Mouse (Mus musculus) liver, embryonic 15.5 days (tissue): ENCODE data around the gene Wfdc12. TPM values are rescaled to one million over a fixed set of nuclear protein-coding genes. Genes with fewer than 3 reads are reported as not detected.
A peak's percentile ranks its signal among the peaks of the same experiment; 100 is the strongest.

Experiments
- ATAC-seq: fragments of 200-750 bp; cut with Nextera tagmentation; 2 replicates; pipeline ENCODE4 v1.8.0; 2017; ENCODE audit warnings: moderate number of reproducible peaks, mild to moderate bottlenecking, moderate library complexity; ENCODE audit not compliant: insufficient read depth
- H3K27ac ChIP-seq: fragments of 300-500 bp; sonication (generic); replicated peaks from 2 replicates; pipeline ENCODE4 v1.5.1; 2015; ENCODE audit warnings: mild to moderate bottlenecking, inconsistent platforms
- H3K27me3 ChIP-seq: fragments of 300-500 bp; sonication (generic); 2 replicates; pipeline ENCODE4 v1.6.1; 2015; ENCODE audit warnings: mild to moderate bottlenecking, inconsistent platforms
- H3K36me3 ChIP-seq: fragments of 300-500 bp; sonication (generic); replicated peaks from 2 replicates; pipeline ENCODE4 v1.6.1; 2015; ENCODE audit warnings: moderate library complexity, mild to moderate bottlenecking, inconsistent platforms
- H3K4me1 ChIP-seq: fragments of 300-500 bp; sonication (generic); replicated peaks from 2 replicates; pipeline ENCODE4 v1.6.1; 2015; ENCODE audit warnings: inconsistent platforms
- H3K4me2 ChIP-seq: fragments of 300-500 bp; sonication (generic); 2 replicates; pipeline ENCODE4 v1.6.1; 2015; ENCODE audit warnings: moderate library complexity, mild to moderate bottlenecking, inconsistent platforms
- H3K4me3 ChIP-seq: fragments of 300-500 bp; sonication (generic); replicated peaks from 2 replicates; pipeline ENCODE4 v1.5.1; 2015; ENCODE audit warnings: mild to moderate bottlenecking, inconsistent platforms
- H3K9ac ChIP-seq: fragments of 300-500 bp; sonication (generic); 2 replicates; pipeline ENCODE4 v1.6.1; 2015; ENCODE audit warnings: moderate library complexity, mild to moderate bottlenecking, inconsistent platforms
- H3K9me3 ChIP-seq: fragments of 300-500 bp; sonication (generic); replicated peaks from 2 replicates; pipeline ENCODE4 v1.6.1; 2016; ENCODE audit warnings: inconsistent platforms
- WGBS: fragments of 180-500 bp; shearing (Covaris S2); methylation state at CpG from one replicate; pipeline ENCODE4 v1.1.7; 2015; ENCODE audit warnings: mixed read lengths; ENCODE audit not compliant: insufficient replicate concordance; 5-methylcytosine and 5-hydroxymethylcytosine counted together
- polyA plus RNA-seq: library from polyadenylated mRNA; unstranded; fragments of >200 nt; fragmentation: Nextera tagmentation; extraction: Ambion mirVana; gene quantifications from 2 replicates; pipeline ENCODE4 v1.2.1, GENCODE M21; 2015

Gene Wfdc12
- polyA plus RNA-seq, 1 experiment from 2014 or later, result not detected

DNA sequence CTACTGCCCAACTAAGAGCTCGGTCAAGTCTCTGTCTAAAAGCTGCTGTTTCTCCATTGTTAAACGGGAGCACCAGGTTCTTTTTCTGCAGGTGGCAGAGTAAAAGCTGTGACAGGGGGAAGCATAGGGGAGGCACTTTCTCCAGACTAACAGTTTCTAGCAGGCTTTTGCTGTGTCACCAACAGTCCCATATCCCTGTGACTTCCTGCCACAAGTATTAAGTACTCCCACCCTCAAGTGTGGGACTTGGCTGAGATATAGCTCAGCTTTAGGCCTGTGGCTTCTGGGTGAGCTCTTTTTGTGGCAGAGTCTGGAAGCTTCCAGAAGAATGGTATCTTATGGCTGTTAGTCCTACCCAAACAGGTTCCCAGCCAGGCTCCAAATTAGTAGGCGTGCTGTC lies 14.6 kb downstream of the Wfdc12 start:
- Histone ChIP-seq H3K9me3 (no peaks in the 10 kb centered on the region), H3K36me3 (no peaks in the 10 kb centered on the region), H3K4me1 (no peaks in the 10 kb centered on the region), H3K27me3 (peaks cover 27% of the 10 kb centered on the region), H3K4me3 (no peak overlapping the region), H3K27ac (no peak overlapping the region), H3K9ac (no peak overlapping the region), H3K4me2 (no peak overlapping the region)
- 40% methylated on average over 3 of the region's 3 CpGs for WGBS
- ATAC-seq, result no peak

DNA sequence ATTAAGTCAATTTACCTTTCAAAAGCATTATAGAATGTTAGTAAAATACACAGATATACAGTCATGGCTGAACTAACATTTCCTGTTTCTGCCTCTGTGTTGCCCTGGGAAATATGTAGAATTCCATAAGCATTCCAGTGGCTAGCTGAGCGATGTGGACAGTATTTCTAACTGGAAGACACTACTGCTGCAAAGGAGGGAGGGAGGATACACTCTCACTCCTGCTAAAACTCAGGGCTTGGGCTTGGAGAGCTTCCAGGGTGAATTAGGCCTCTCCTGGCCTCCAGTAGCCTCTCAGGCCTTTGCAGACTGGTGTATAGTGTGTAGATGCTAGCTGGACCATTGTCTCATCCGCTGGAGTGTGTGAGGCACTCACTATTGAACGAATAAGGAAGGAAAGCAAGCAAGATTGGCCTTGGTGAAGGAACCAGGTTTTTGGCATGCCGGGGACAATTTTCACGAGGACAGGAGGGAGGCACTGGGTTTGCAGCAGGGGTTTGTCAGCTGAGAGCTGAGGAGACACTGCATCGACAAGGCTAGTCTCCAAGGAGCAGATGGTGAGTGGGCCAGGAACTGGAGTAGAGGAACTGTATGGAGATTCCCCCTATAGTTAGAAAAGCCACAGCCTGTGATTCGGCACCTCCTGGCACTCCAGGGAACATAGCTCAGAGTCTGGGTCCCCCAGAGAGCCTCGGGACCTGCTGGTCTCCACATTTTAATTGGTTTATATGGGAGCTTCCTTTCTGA lies 15.6 kb downstream of the Wfdc12 start:
- no peaks in the 10 kb centered on the region for H3K9me3 ChIP-seq
- H3K27me3 ChIP-seq, result peaks cover 37% of the 10 kb centered on the region
- H3K36me3 ChIP-seq, result no peaks in the 10 kb centered on the region
- H3K9ac ChIP-seq, result no peak overlapping the region
- no peak for ATAC-seq
- no peak overlapping the region for H3K4me3 ChIP-seq
- H3K4me2 ChIP-seq, result no peak overlapping the region
- 49% methylated on average over 8 of the region's 8 CpGs for WGBS
- no peaks in the 10 kb centered on the region for H3K4me1 ChIP-seq
- H3K27ac ChIP-seq, result no peak overlapping the region

DNA sequence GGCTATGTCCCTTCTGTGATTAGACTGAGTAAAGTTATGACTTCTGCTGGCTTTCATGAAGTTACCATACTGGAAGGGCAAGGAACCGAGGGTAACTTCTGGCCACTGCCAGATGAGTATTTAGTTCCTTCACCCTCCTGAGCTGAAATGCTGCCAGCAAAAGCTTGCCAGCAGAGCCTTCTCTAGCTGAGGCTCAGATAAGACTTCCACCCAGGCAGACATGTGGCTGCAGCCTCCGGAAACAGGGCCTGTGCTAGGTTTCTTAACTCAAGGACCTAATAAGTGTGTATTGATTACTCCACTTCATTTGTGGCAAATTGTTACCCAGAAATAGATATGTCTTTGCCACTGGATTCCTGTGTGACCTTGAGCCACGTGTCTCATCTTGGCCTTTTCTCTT lies 17.0 kb downstream of the Wfdc12 start:
- no peak overlapping the region for H3K4me2 ChIP-seq
- no peaks in the 10 kb centered on the region for H3K36me3 ChIP-seq
- 21% methylated on average over 3 of the region's 3 CpGs for WGBS
- ATAC-seq, result no peak
- H3K27me3 ChIP-seq, result peaks cover 51% of the 10 kb centered on the region
- no peak overlapping the region for H3K27ac ChIP-seq
- peaks cover 4% of the 10 kb centered on the region; the same call in 1 of the 2 replicates for H3K4me1 ChIP-seq
- H3K4me3 ChIP-seq, result no peak overlapping the region
- H3K9me3 ChIP-seq, result no peaks in the 10 kb centered on the region
- no peak overlapping the region for H3K9ac ChIP-seq

DNA sequence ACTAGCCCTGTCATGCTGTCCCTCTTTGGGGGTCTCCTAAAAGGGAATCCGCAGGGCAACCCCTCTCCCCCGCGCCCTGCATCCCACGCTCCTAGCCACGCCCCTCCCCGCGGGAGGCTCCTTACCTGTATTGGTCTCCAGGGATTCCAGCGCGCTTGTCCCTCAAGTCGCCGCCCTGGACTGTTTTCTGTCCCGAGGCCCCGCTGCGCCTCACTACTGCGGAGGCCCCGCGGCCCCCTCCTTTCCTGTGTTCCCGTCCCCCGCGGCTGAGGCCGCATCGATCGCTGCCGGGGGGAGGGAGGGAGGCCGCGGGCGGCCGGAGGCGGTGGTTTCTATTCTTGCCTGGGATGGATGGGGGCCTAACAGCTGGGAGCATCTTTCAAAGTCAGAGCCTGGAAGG lies 19.5 kb downstream of the Wfdc12 start, which contains the start of gene Kcns1:
Gene Kcns1, minus strand, starts transcription at position 212 of the 400 bp plus-strand sequence.
- no peak for ATAC-seq
- 2% methylated on average over 29 of the region's 29 CpGs for WGBS
- H3K4me1 ChIP-seq, result peaks cover 7% of the 10 kb centered on the region; the same call in 1 of the 2 replicates
- peak within 1 kb of the TSS; percentile 22; the same call in 1 of the 2 replicates for H3K4me3 ChIP-seq
- H3K4me2 ChIP-seq, result peak within 1 kb of the TSS; percentile 35
- no peak within 1 kb of the TSS for H3K9ac ChIP-seq
- no peak within 1 kb of the TSS for H3K27ac ChIP-seq
- H3K27me3 ChIP-seq, result peaks cover 76% of the 10 kb centered on the region
- H3K36me3 ChIP-seq, result no peaks in the 10 kb centered on the region
- no peaks in the 10 kb centered on the region for H3K9me3 ChIP-seq

DNA sequence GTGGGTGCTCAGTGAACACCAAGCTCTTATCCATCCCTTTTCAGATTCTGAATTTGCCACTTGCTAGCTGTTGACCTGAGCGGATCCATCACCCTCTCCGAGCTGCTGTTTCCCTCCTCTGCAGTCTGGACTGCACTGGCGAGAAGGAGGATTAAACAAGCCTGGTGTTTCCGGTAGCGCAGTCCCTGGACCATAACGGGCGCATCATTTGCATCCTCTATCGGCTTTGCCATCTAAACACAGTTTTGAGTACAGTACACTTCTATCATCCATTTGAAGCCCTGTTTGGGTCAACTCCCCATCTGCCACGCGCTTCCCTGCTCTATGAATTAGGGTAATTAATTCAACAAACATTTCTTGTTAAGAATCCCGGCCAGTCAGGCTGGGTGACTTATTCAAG lies 20.1 kb downstream of the Wfdc12 start:
- Histone ChIP-seq H3K27me3 (peaks cover 82% of the 10 kb centered on the region), H3K36me3 (no peaks in the 10 kb centered on the region), H3K4me1 (peaks cover 7% of the 10 kb centered on the region; the same call in 1 of the 2 replicates), H3K9me3 (no peaks in the 10 kb centered on the region), H3K4me2 (0 out of 2 replicates have a peak overlapping the region, but pooled peaks have one; percentile 35), H3K9ac (no peak overlapping the region), H3K27ac (no peak overlapping the region), H3K4me3 (no peak overlapping the region)
- no peak for ATAC-seq
- WGBS, result 6% methylated on average over 11 of the region's 11 CpGs

DNA sequence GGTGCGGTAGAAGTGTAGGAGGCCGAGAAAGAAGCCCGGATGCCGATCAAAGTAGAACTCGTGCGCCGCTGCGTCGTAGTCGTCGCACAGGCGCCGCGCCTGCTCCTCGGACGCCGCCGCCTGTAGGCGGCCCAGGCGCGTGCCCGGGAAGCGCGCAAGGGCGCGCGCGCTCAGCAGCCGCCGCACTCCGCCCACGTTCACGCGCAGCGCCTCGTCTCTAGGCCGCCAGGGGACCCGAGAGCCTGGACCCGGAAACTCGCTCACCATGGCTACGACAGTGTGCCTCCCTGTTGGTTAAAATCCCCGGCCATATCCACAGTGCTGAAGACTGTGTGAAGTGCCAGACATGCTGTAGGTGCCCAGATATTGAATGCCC lies 21.8 kb downstream of the Wfdc12 start:
- Histone ChIP-seq H3K4me3 (0 out of 2 replicates have a peak overlapping the region, but pooled peaks have one; percentile 1), H3K9me3 (no peaks in the 10 kb centered on the region), H3K27me3 (peaks cover 79% of the 10 kb centered on the region), H3K9ac (no peak overlapping the region), H3K27ac (no peak overlapping the region), H3K4me2 (peak overlapping the region; percentile 43), H3K36me3 (no peaks in the 10 kb centered on the region), H3K4me1 (peaks cover 7% of the 10 kb centered on the region; the same call in 1 of the 2 replicates)
- no peak for ATAC-seq
- 11% methylated on average over 42 of the region's 42 CpGs for WGBS

DNA sequence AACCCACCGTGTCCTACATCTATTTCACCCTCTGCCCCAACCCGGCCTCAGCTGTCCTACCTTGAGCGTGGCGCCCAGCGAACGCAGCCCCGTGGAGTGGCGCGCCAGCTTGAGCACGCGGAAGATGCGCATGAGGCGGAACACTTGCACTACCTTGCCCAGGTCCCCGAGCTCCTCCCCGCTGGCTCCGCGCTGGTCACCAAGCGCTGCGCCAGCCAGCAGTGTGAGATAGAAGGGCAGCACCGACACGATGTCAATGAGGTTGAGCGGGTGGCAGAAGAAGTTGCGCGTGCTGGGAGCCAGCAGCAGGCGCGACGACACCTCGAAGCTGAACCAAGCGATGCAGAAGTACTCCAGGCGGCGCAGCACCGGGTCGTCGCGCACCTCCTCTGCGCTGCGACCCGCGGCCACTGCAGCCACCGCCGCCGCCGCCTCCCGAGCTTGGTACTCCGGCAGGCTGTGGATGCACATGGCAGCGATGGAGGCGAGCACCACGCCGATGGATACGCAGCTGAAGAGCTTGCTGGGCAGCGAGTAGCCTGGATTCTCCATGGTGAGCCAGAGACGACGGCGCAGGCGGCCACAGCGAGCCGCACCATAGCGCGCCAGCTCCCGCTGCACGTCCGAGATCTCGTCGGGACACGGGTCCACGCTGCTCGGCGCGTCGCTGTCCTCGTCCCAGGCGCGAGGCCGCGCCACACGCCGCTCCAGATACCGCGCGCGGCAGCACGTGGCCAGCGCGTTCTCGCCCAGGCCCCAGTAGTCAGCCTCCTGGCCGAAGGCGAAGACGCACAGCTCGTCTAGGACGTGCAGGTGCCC lies 22.4 kb downstream of the Wfdc12 start:
- no peaks in the 10 kb centered on the region for H3K36me3 ChIP-seq
- 0 out of 2 replicates have a peak overlapping the region, but pooled peaks have one; percentile 1 for H3K4me3 ChIP-seq
- no peak overlapping the region for H3K27ac ChIP-seq
- WGBS, result 10% methylated on average over 90 of the region's 90 CpGs
- peaks cover 74% of the 10 kb centered on the region for H3K27me3 ChIP-seq
- ATAC-seq, result no peak
- no peak overlapping the region for H3K9ac ChIP-seq
- H3K4me2 ChIP-seq, result peak overlapping the region; percentile 43
- no peaks in the 10 kb centered on the region for H3K9me3 ChIP-seq
- H3K4me1 ChIP-seq, result peaks cover 7% of the 10 kb centered on the region; the same call in 1 of the 2 replicates

DNA sequence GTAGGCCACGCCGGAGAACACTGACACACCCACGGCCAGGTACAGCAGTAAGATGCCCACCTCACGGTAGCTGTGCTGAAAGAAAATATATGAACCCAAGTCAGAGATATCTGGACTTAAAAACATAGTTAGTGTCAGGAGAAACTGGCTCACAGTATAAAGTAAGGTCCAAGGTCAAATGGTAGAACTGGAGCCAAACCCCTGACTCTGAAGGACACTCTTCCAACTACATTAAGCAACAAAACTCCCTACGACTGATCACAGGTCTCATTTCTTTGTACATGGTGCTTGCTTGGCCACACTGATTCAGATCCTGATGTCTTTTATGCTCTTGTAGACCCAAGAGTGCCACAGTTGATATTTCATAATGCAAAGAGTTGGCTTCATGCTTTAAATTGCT lies 25.5 kb downstream of the Wfdc12 start:
- Histone ChIP-seq H3K27ac (no peak overlapping the region), H3K4me1 (peaks cover 9% of the 10 kb centered on the region; the same call in 1 of the 2 replicates), H3K36me3 (no peaks in the 10 kb centered on the region), H3K4me3 (no peak overlapping the region), H3K4me2 (no peak overlapping the region), H3K9ac (no peak overlapping the region), H3K9me3 (no peaks in the 10 kb centered on the region), H3K27me3 (peaks cover 47% of the 10 kb centered on the region)
- ATAC-seq, result no peak
- WGBS, result 68% methylated on average over 5 of the region's 5 CpGs

DNA sequence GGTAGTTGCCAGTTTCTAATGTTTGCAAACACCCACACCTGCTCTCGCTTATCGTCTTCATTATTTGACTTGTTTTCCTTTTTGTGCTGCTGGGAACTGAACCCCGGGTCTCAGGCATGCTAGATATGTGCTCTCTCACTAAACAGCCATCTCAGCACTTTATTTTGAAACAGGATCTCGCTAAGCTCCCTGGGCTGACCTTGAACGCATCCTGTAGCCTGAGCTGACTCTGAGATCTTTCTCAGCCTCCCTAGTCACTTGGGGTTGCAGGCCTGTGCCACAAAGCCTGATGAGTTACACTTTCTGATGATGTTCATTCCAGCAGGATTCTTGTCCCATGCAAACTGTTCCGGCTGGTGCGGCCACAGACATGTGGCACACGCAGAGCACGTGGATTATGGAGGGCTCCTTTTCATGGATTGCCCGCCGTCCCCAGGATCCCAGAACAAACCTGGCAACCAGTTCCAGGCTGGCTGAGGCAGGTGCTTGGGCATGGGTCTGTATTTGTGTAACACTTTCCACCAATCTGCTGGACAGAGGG lies 28.8 kb downstream of the Wfdc12 start:
- no peak overlapping the region for H3K4me2 ChIP-seq
- no peak overlapping the region for H3K4me3 ChIP-seq
- H3K27me3 ChIP-seq, result peaks cover 14% of the 10 kb centered on the region
- no peak overlapping the region for H3K27ac ChIP-seq
- no peaks in the 10 kb centered on the region for H3K36me3 ChIP-seq
- 0 out of 2 replicates have a peak, but pooled peaks cover 2% of the 10 kb centered on the region for H3K4me1 ChIP-seq
- no peaks in the 10 kb centered on the region for H3K9me3 ChIP-seq
- no peak overlapping the region for H3K9ac ChIP-seq
- ATAC-seq, result no peak
- 65% methylated on average over 11 of the region's 11 CpGs for WGBS

DNA sequence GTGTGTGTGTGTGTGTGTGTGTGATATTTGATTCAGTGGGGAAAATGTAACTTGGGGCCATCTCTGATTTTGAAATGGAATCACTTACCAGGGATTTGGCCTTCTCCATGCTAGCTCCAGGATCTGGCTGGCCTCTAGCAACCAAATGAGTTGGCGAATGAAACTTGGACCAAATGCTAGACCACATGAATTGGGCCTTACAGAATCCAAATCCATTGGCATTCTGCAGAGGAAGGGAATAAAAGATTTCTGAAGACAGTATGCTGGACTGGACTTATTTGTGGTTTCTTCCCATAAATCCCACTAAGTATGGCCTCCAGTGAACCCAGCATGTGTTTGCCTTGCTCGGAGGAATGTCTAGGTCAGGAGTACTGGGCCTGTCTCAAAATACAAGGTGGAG lies 31.6 kb downstream of the Wfdc12 start:
- 74% methylated on average over 2 of the region's 2 CpGs for WGBS
- H3K9me3 ChIP-seq, result no peaks in the 10 kb centered on the region
- no peak overlapping the region for H3K4me3 ChIP-seq
- H3K36me3 ChIP-seq, result peaks cover 4% of the 10 kb centered on the region; the same call in 1 of the 2 replicates
- ATAC-seq, result no peak
- no peak overlapping the region for H3K27ac ChIP-seq
- no peaks in the 10 kb centered on the region for H3K27me3 ChIP-seq
- H3K9ac ChIP-seq, result no peak overlapping the region
- 0 out of 2 replicates have a peak, but pooled peaks cover 2% of the 10 kb centered on the region for H3K4me1 ChIP-seq
- H3K4me2 ChIP-seq, result no peak overlapping the region

DNA sequence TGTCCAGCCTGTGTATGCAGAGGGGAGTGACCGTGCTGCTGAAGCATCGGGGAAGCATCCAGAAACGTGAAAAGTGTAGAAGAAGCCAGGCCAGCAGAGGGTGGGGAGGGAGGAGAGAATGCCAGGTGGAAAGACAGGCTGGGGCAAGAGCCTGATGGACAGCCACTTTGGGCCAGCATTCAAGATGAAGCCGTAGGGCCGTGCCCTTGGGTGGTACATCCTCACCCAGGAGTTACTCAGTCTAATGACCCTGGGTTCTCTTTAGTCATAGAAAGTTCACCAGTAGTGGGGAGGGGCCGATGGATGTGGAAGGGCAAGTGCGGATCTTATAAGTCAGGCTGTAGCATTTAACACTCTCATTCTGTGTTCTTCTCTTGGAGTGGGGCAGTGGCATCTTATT lies 34.2 kb downstream of the Wfdc12 start:
- no peak overlapping the region for H3K27ac ChIP-seq
- H3K9me3 ChIP-seq, result no peaks in the 10 kb centered on the region
- WGBS, result 74% methylated on average over 7 of the region's 7 CpGs
- H3K4me1 ChIP-seq, result 0 out of 2 replicates have a peak, but pooled peaks cover 2% of the 10 kb centered on the region
- no peak overlapping the region for H3K9ac ChIP-seq
- no peaks in the 10 kb centered on the region for H3K27me3 ChIP-seq
- no peak overlapping the region for H3K4me3 ChIP-seq
- no peak for ATAC-seq
- H3K4me2 ChIP-seq, result no peak overlapping the region
- peaks cover 28% of the 10 kb centered on the region for H3K36me3 ChIP-seq
